Mouse (Mus musculus) CH12.LX (cell line): ENCODE data around the gene Atxn3. TPM values are rescaled to one million over a fixed set of nuclear protein-coding genes. Genes with fewer than 3 reads are reported as not detected.

Experiments used
- DNase-seq: peaks from one replicate; pipeline ENCODE4 v3.0.0-alpha.2; 2013; ENCODE audit errors: extremely low read depth
- H3K27ac ChIP-seq: 2 replicates; pipeline ENCODE4 v1.5.1; 2012; ENCODE audit warnings: low read depth, mild to moderate bottlenecking, control low read depth, moderate library complexity; ENCODE audit not compliant: insufficient read depth
- H3K27me3 ChIP-seq: replicated peaks from 2 replicates; pipeline ENCODE3; 2012; ENCODE audit warnings: inconsistent platforms
- H3K36me3 ChIP-seq, 2 experiments: replicated peaks in 1 of 2; 2 replicates each; pipeline versions ENCODE3 to v1.6.1; 2012; ENCODE audit warnings: inconsistent platforms in 1 of 2, low read length in 1 of 2, mild to moderate bottlenecking in 1 of 2, mixed read lengths in 1 of 2, moderate library complexity in 1 of 2; ENCODE audit not compliant: control insufficient read depth in 1 of 2, insufficient read depth in 1 of 2
- H3K4me1 ChIP-seq, 2 experiments: 2 replicates each; pipeline ENCODE4 v1.6.1; 2012; ENCODE audit warnings: inconsistent platforms in 1 of 2, moderate library complexity in 1 of 2; ENCODE audit not compliant: insufficient read depth in 2 of 2, control insufficient read depth in 1 of 2
- H3K4me2 ChIP-seq: 2 replicates; pipeline ENCODE4 v1.6.1; 2012; ENCODE audit warnings: low read depth, mild to moderate bottlenecking, control low read depth; ENCODE audit not compliant: poor library complexity, insufficient read depth, severe bottlenecking
- H3K4me3 ChIP-seq, 3 experiments: fragments of 150-350 bp in 1 of 3; sonication (generic) in 1 of 3; replicated peaks in 1 of 3; 2 replicates each; pipeline versions ENCODE3 to v1.5.1; 2011 to 2012; ENCODE audit warnings: low read depth in 2 of 3, low read length in 2 of 3, mild to moderate bottlenecking in 2 of 3, moderate library complexity in 2 of 3, control low read depth in 1 of 3, improper control_type of control experiment in 1 of 3, inconsistent platforms in 1 of 3, mixed read lengths in 1 of 3; ENCODE audit not compliant: poor library complexity in 1 of 3
- H3K79me2 ChIP-seq: replicated peaks from 2 replicates; pipeline ENCODE4 v1.6.1; 2012; ENCODE audit warnings: mild to moderate bottlenecking, moderate library complexity; ENCODE audit not compliant: control insufficient read depth, poor library complexity, insufficient read depth, severe bottlenecking; ENCODE audit errors: extremely low read depth
- H3K9ac ChIP-seq: 2 replicates; pipeline ENCODE4 v1.6.1; 2012; ENCODE audit warnings: low read depth, mild to moderate bottlenecking, control low read depth, moderate library complexity; ENCODE audit not compliant: insufficient read depth
- H3K9me3 ChIP-seq: replicated peaks from 2 replicates; pipeline ENCODE3; 2012; ENCODE audit warnings: low read length, inconsistent platforms, mixed read lengths
- BHLHE40 ChIP-seq: IDR thresholded peaks from 2 replicates; pipeline ENCODE4 v1.6.1; 2011; ENCODE audit warnings: mild to moderate bottlenecking, low read depth, low read length, improper control_type of control experiment
- CHD1 ChIP-seq: IDR thresholded peaks from 2 replicates; pipeline ENCODE4 v1.6.1; 2012; ENCODE audit warnings: low read depth, low read length, improper control_type of control experiment, inconsistent platforms
- CHD2 ChIP-seq: IDR thresholded peaks from 2 replicates; pipeline ENCODE4 v1.6.1; 2011; ENCODE audit warnings: low read length, improper control_type of control experiment
- CTCF ChIP-seq, 2 experiments: IDR thresholded peaks in 1 of 2; conservative IDR thresholded peaks in 1 of 2; 2 replicates each; pipeline ENCODE4 v1.5.1; 2011 to 2012; ENCODE audit warnings: low read depth in 2 of 2, low read length in 2 of 2, improper control_type of control experiment in 1 of 2, inconsistent platforms in 1 of 2, mild to moderate bottlenecking in 1 of 2, moderate library complexity in 1 of 2
- E2F4 ChIP-seq: IDR thresholded peaks from 2 replicates; pipeline ENCODE4 v1.6.1; 2011; ENCODE audit warnings: low read depth, low read length, improper control_type of control experiment; ENCODE audit not compliant: insufficient replicate concordance
- ELF1 ChIP-seq: IDR thresholded peaks from 2 replicates; pipeline ENCODE4 v1.6.1; 2014; ENCODE audit warnings: low read depth, mild to moderate bottlenecking, inconsistent platforms, low read length, improper control_type of control experiment
- EP300 ChIP-seq: IDR thresholded peaks from 2 replicates; pipeline ENCODE4 v1.6.1; 2011; ENCODE audit warnings: low read length, improper control_type of control experiment
- ETS1 ChIP-seq: conservative IDR thresholded peaks from 2 replicates; pipeline ENCODE4 v1.6.1; 2012; ENCODE audit warnings: low read depth, mild to moderate bottlenecking, inconsistent platforms, low read length, improper control_type of control experiment, moderate library complexity
- GABPA ChIP-seq: IDR thresholded peaks from 2 replicates; pipeline ENCODE4 v1.6.1; 2012; ENCODE audit warnings: low read depth, low read length, improper control_type of control experiment, inconsistent platforms; ENCODE audit not compliant: insufficient replicate concordance
- HCFC1 ChIP-seq: IDR thresholded peaks from 2 replicates; pipeline ENCODE4 v1.6.1; 2012; ENCODE audit warnings: low read depth, mild to moderate bottlenecking, inconsistent platforms, low read length, improper control_type of control experiment
- IRF4 ChIP-seq: IDR thresholded peaks from 2 replicates; pipeline ENCODE4 v1.6.1; 2014; ENCODE audit warnings: low read depth, mild to moderate bottlenecking, inconsistent platforms, low read length, improper control_type of control experiment
- JUN ChIP-seq: IDR thresholded peaks from 2 replicates; pipeline ENCODE4 v1.6.1; 2011; ENCODE audit warnings: low read depth, mild to moderate bottlenecking, low read length, improper control_type of control experiment, moderate library complexity; ENCODE audit not compliant: insufficient read depth
- JUND ChIP-seq: conservative IDR thresholded peaks from 2 replicates; pipeline ENCODE4 v1.6.1; 2011; ENCODE audit warnings: low read depth, low read length, improper control_type of control experiment
- KAT2A ChIP-seq: IDR thresholded peaks from 2 replicates; pipeline ENCODE4 v1.6.1; 2012; ENCODE audit warnings: low read length, improper control_type of control experiment, inconsistent platforms; ENCODE audit not compliant: insufficient replicate concordance
- MAFK ChIP-seq: IDR thresholded peaks from 2 replicates; pipeline ENCODE4 v1.6.1; 2011; ENCODE audit warnings: low read length, improper control_type of control experiment; ENCODE audit not compliant: insufficient replicate concordance
- MAX ChIP-seq: IDR thresholded peaks from 2 replicates; pipeline ENCODE4 v1.6.1; 2011; ENCODE audit warnings: low read length, improper control_type of control experiment
- MAZ ChIP-seq: IDR thresholded peaks from 2 replicates; pipeline ENCODE4 v1.6.1; 2012; ENCODE audit warnings: low read depth, mild to moderate bottlenecking, inconsistent platforms, low read length, improper control_type of control experiment, moderate library complexity
- MEF2A ChIP-seq: IDR thresholded peaks from 2 replicates; pipeline ENCODE4 v1.6.1; 2014; ENCODE audit warnings: low read depth, mild to moderate bottlenecking, inconsistent platforms, low read length, improper control_type of control experiment, borderline replicate concordance
- MXI1 ChIP-seq: IDR thresholded peaks from 2 replicates; pipeline ENCODE4 v1.6.1; 2011; ENCODE audit warnings: mild to moderate bottlenecking, low read depth, low read length, improper control_type of control experiment
- MYC ChIP-seq: IDR thresholded peaks from 2 replicates; pipeline ENCODE4 v1.6.1; 2011; ENCODE audit warnings: low read depth, mild to moderate bottlenecking, improper control_type of control experiment, low read length
- NELFE ChIP-seq: IDR thresholded peaks from 2 replicates; pipeline ENCODE4 v1.6.1; 2011; ENCODE audit warnings: low read depth, low read length, improper control_type of control experiment
- NRF1 ChIP-seq: IDR thresholded peaks from 2 replicates; pipeline ENCODE4 v1.6.1; 2014; ENCODE audit warnings: low read depth, mild to moderate bottlenecking, inconsistent platforms, low read length, improper control_type of control experiment, moderate library complexity
- PAX5 ChIP-seq: IDR thresholded peaks from 2 replicates; pipeline ENCODE4 v1.6.1; 2012; ENCODE audit warnings: low read length, inconsistent platforms, mixed read lengths
- POLR2A ChIP-seq: IDR thresholded peaks from 2 replicates; pipeline ENCODE4 v1.6.1; 2011; ENCODE audit warnings: low read depth, mild to moderate bottlenecking, improper control_type of control experiment, low read length
- POLR2AphosphoS2 ChIP-seq: IDR thresholded peaks from 2 replicates; pipeline ENCODE4 v1.6.1; 2011; ENCODE audit warnings: low read depth, low read length, improper control_type of control experiment
- RCOR1 ChIP-seq: conservative IDR thresholded peaks from 2 replicates; pipeline ENCODE4 v1.6.1; 2012; ENCODE audit warnings: low read depth, mild to moderate bottlenecking, inconsistent platforms, low read length, improper control_type of control experiment
- SIN3A ChIP-seq: IDR thresholded peaks from 2 replicates; pipeline ENCODE4 v1.6.1; 2012; ENCODE audit warnings: low read length, improper control_type of control experiment, inconsistent platforms
- SMC3 ChIP-seq: IDR thresholded peaks from 2 replicates; pipeline ENCODE4 v1.6.1; 2011; ENCODE audit warnings: low read depth, low read length, improper control_type of control experiment
- TBP ChIP-seq: conservative IDR thresholded peaks from 2 replicates; pipeline ENCODE4 v1.6.1; 2011; ENCODE audit warnings: low read depth, low read length, improper control_type of control experiment
- TCF12 ChIP-seq: IDR thresholded peaks from 2 replicates; pipeline ENCODE4 v1.6.1; 2014; ENCODE audit warnings: low read depth, mild to moderate bottlenecking, inconsistent platforms, low read length, improper control_type of control experiment
- UBTF ChIP-seq: IDR thresholded peaks from 2 replicates; pipeline ENCODE4 v1.6.1; 2012; ENCODE audit warnings: low read depth, mild to moderate bottlenecking, inconsistent platforms, low read length, improper control_type of control experiment, moderate library complexity
- USF1 ChIP-seq: IDR thresholded peaks from 2 replicates; pipeline ENCODE4 v1.6.1; 2014; ENCODE audit warnings: low read depth, mild to moderate bottlenecking, inconsistent platforms, low read length, improper control_type of control experiment
- USF2 ChIP-seq: conservative IDR thresholded peaks from 2 replicates; pipeline ENCODE4 v1.6.1; 2011; ENCODE audit warnings: low read depth, low read length, improper control_type of control experiment
- ZC3H11A ChIP-seq: IDR thresholded peaks from 2 replicates; pipeline ENCODE4 v1.6.1; 2012; ENCODE audit warnings: low read depth, mild to moderate bottlenecking, inconsistent platforms, low read length, improper control_type of control experiment
- ZKSCAN1 ChIP-seq: IDR thresholded peaks from 2 replicates; pipeline ENCODE4 v1.6.1; 2012; ENCODE audit warnings: low read depth, inconsistent platforms, low read length, improper control_type of control experiment, borderline replicate concordance
- ZMIZ1 ChIP-seq: IDR thresholded peaks from 2 replicates; pipeline ENCODE4 v1.6.1; 2012; ENCODE audit warnings: low read depth, mild to moderate bottlenecking, inconsistent platforms, low read length, improper control_type of control experiment
- ZNF384 ChIP-seq: IDR thresholded peaks from 2 replicates; pipeline ENCODE4 v1.6.1; 2012; ENCODE audit warnings: low read depth, low read length, improper control_type of control experiment, inconsistent platforms
- dilution Hi-C: fragments of 300-500 bp; cut with MboI; formaldehyde crosslinking; loops from 2 replicates; pipeline ENCODE4 v1.14.3; 2020; ENCODE audit warnings: low sequenced_read_pairs; ENCODE audit not compliant: extremely low pct_unique_long_range_greater_than_20kb, extremely low pct_ligation_motif_present
- in situ Hi-C: fragments of 300-500 bp; cut with MboI; formaldehyde crosslinking; loops from 3 replicates; pipeline ENCODE4 v1.14.3; 2019; ENCODE audit warnings: low sequenced_read_pairs, low pct_ligation_motif_present, low pct_unique_long_range_greater_than_20kb, mixed read lengths
- polyA plus RNA-seq: library from polyadenylated mRNA; unstranded; fragments of >175 nt; gene quantifications from 2 replicates; pipeline ENCODE4 v1.2.1, GENCODE M21; 2012; ENCODE audit warnings: low read depth; ENCODE audit not compliant: insufficient read length
- total RNA-seq, 2 experiments: library from RNA; depleted of rRNA; stranded (reverse); fragments of 300-350 nt in 1 of 2; fragments of >200 nt in 1 of 2; gene quantifications; 2 replicates each; pipeline ENCODE4 v1.2.3; 2012 to 2014

The Atxn3 gene
- total and polyA plus RNA-seq, 3 experiments = 10.8 to 24.4 (median 21.8) TPM

DNA sequence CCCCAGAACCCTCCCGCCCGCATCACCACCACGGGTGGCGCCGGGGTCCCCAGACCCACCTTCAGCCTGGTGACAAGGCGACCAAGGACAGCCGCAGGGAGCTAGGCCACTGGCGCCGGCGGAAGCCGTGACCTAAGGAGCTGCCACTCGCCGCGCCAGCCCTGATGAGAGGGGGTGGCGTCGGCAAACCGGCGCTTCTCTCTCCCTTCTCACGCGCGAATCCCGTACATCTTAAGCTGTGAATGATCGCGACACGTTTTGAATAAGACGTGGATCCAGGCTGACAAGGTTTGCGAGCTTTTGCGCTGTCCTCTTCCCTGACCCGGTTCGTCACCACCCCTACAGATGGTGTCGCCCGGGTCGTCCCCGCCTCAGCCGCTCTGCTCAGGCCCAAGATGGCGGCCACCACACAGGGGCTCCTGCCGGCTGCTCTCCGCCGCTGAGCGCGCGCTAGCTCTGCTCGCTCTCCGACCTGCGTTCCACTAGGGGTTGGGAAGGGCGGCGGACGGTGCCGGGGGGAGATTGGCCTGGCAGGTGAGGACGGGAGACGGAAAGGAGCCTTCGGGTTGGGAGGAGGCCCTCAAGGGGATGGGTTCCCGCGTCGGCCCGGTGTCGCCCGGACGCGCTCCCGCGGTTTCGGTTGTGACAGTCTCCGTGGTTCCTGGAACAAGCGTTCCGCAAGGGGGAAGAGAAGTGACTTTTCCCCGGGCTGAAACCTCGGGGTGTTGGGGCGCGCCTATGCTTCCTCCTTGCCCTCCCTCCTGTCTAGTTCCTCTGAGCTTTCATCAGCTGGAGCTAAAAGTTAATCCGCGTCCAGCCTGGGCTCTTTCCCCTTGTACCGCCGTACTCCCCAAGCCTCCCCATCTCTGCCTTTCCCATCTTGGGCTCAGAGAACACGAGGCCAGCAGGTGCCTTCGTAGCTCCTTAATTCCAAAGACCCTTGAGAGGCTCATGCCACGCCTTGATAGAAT is 17.8 kb upstream of the Atxn3 start, which contains the start of gene Cpsf2:
TSS of gene Cpsf2 (plus strand) at position 388 of the 971 bp plus-strand sequence.
- Histone ChIP-seq H3K9me3 (no peaks in the 10 kb centered on the region), H3K9ac (peak within 1 kb of the TSS; percentile 90), H3K4me3 (peak within 1 kb of the TSS; percentile 81 to 91 (median 91)), H3K79me2 (peaks cover 69% of the 10 kb centered on the region), H3K4me2 (peak within 1 kb of the TSS; percentile 91), H3K27me3 (no peaks in the 10 kb centered on the region), H3K4me1 (peaks cover 10 to 65% of the 10 kb centered on the region in 2 experiments; a peak in 3 of 4 replicates), H3K36me3 (peaks cover 6 to 27% of the 10 kb centered on the region in 2 experiments), H3K27ac (peak within 1 kb of the TSS; percentile 89)
- dilution Hi-C loops = no loop called here
- in situ Hi-C loops = no loop called here
- peak; percentile 69 for DNase-seq
- TF ChIP-seq ZMIZ1 = peak; percentile 79; the same call in 1 of the 2 replicates
- peak; percentile 85 for TF ChIP-seq NELFE
- TF ChIP-seq ELF1 = peak; percentile 54; the same call in 1 of the 2 replicates
- TF ChIP-seq SMC3 = no peak
- TF ChIP-seq TBP = peak; percentile 88; the same call in 1 of the 2 replicates
- no peak for TF ChIP-seq ZC3H11A
- TF ChIP-seq TCF12 = peak; percentile 90
- no peak for TF ChIP-seq ZKSCAN1
- no peak for TF ChIP-seq BHLHE40
- no peak; the same call in 1 of the 2 replicates for TF ChIP-seq GABPA
- TF ChIP-seq ZNF384 = no peak
- TF ChIP-seq ETS1 = no peak
- TF ChIP-seq USF1 = no peak
- TF ChIP-seq CTCF (conservative IDR thresholded peaks at IDR 0.05 in 1 of 2, IDR thresholded peaks at IDR 0.05 in 1 of 2; ENCODE audit: low read depth in 2 of 2, low read length in 2 of 2) = no peak
- peak; percentile 91 for TF ChIP-seq UBTF
- peak; percentile 43 for TF ChIP-seq NRF1
- no peak for TF ChIP-seq MYC
- peak; percentile 91 for TF ChIP-seq IRF4
- TF ChIP-seq USF2 = no peak
- peak; percentile 88 for TF ChIP-seq SIN3A
- 0 out of 2 replicates have a peak, but pooled peaks have one; percentile 32 for TF ChIP-seq RCOR1
- TF ChIP-seq CHD2 = peak; percentile 31; the same call in 1 of the 2 replicates
- TF ChIP-seq JUN = no peak
- no peak for TF ChIP-seq JUND
- TF ChIP-seq HCFC1 = peak; percentile 81
- TF ChIP-seq POLR2AphosphoS2 = no peak
- 0 out of 2 replicates have a peak, but pooled peaks have one; percentile 61 for TF ChIP-seq MXI1
- TF ChIP-seq PAX5 = no peak
- no peak; the same call in 1 of the 2 replicates for TF ChIP-seq EP300
- TF ChIP-seq MEF2A = peak; percentile 37; the same call in 1 of the 2 replicates
- no peak for TF ChIP-seq MAFK
- TF ChIP-seq MAX = no peak
- TF ChIP-seq CHD1 = peak; percentile 99
- TF ChIP-seq E2F4 = no peak
- TF ChIP-seq POLR2A = peak; percentile 90
- TF ChIP-seq MAZ = peak; percentile 42; the same call in 1 of the 2 replicates
- TF ChIP-seq KAT2A = peak; percentile 64; the same call in 1 of the 2 replicates
